Mouse (Mus musculus) ES-E14 (cell line): ENCODE measurements at regions not wholly inside any gene's neighbourhood (a gene's known extent, or its start where the extent isn't known, plus 50 kb on each side); places are given as distances from the start of the nearest gene placed in this dataset.

ENCODE experiments used
- CHD2 ChIP-seq: IDR thresholded peaks from 2 replicates; pipeline ENCODE4 v1.6.1; 2014; ENCODE audit warnings: mild to moderate bottlenecking, low read depth, low read length, inconsistent platforms
- HCFC1 ChIP-seq: IDR thresholded peaks from 2 replicates; pipeline ENCODE4 v1.6.1; 2012; ENCODE audit warnings: low read length, inconsistent platforms, borderline replicate concordance; ENCODE audit not compliant: insufficient read depth
- ZC3H11A ChIP-seq: IDR thresholded peaks from 2 replicates; pipeline ENCODE4 v1.6.1; 2012; ENCODE audit warnings: low read depth, mild to moderate bottlenecking, inconsistent platforms, low read length, borderline replicate concordance

GRCm38 (mm10) chr13:53910251-53910650, 145.3 kb downstream of the Drd1 start:
- TF ChIP-seq CHD2 (no peak), HCFC1 (no peak), ZC3H11A (no peak)
